Mouse (Mus musculus) forebrain, embryonic 12.5 days (tissue): ENCODE measurements around the gene Dock4. TPM values are rescaled to one million over a fixed set of nuclear protein-coding genes. Genes with fewer than 3 reads are reported as not detected.
A peak's percentile ranks its signal among the peaks of the same experiment; 100 is the strongest.

Experiments used
- ATAC-seq: fragments of 200-750 bp; cut with Nextera tagmentation; 2 replicates; pipeline ENCODE4 v1.8.0; 2017; ENCODE audit warnings: moderate TSS enrichment; ENCODE audit not compliant: low FRiP score
- H3K27ac ChIP-seq: fragments of 300-500 bp; sonication (generic); 2 replicates; pipeline ENCODE4 v1.5.1; 2016; ENCODE audit warnings: mild to moderate bottlenecking
- H3K27me3 ChIP-seq: fragments of 300-500 bp; sonication (generic); 2 replicates; pipeline ENCODE4 v1.6.1; 2016; ENCODE audit warnings: mild to moderate bottlenecking
- H3K36me3 ChIP-seq: fragments of 300-500 bp; sonication (generic); replicated peaks from 2 replicates; pipeline ENCODE4 v1.6.1; 2016; ENCODE audit warnings: mild to moderate bottlenecking
- H3K4me1 ChIP-seq: fragments of 300-500 bp; sonication (generic); 2 replicates; pipeline ENCODE4 v1.6.1; 2016
- H3K4me2 ChIP-seq: fragments of 300-500 bp; sonication (generic); 2 replicates; pipeline ENCODE4 v1.6.1; 2016; ENCODE audit warnings: mild to moderate bottlenecking, moderate library complexity
- H3K4me3 ChIP-seq: fragments of 300-500 bp; sonication (generic); replicated peaks from 2 replicates; pipeline ENCODE4 v1.5.1; 2016; ENCODE audit warnings: mild to moderate bottlenecking
- H3K9ac ChIP-seq: fragments of 300-500 bp; sonication (generic); 2 replicates; pipeline ENCODE4 v1.6.1; 2016; ENCODE audit warnings: mild to moderate bottlenecking
- H3K9me3 ChIP-seq: fragments of 300-500 bp; sonication (generic); 2 replicates; pipeline ENCODE4 v1.6.1; 2016
- WGBS: fragments of 180-500 bp; shearing (Covaris S2); methylation state at CpG from one replicate; pipeline ENCODE4 v1.1.7; 2016; 5-methylcytosine and 5-hydroxymethylcytosine counted together
- polyA plus RNA-seq: library from polyadenylated mRNA; unstranded; fragments of >200 nt; fragmentation: Nextera tagmentation; extraction: Ambion mirVana; gene quantifications from 2 replicates; pipeline ENCODE4 v1.2.1, GENCODE M21; 2016

Dock4 gene
- polyA plus RNA-seq, 1 experiment from 2014 or later, result 32.7 TPM

DNA sequence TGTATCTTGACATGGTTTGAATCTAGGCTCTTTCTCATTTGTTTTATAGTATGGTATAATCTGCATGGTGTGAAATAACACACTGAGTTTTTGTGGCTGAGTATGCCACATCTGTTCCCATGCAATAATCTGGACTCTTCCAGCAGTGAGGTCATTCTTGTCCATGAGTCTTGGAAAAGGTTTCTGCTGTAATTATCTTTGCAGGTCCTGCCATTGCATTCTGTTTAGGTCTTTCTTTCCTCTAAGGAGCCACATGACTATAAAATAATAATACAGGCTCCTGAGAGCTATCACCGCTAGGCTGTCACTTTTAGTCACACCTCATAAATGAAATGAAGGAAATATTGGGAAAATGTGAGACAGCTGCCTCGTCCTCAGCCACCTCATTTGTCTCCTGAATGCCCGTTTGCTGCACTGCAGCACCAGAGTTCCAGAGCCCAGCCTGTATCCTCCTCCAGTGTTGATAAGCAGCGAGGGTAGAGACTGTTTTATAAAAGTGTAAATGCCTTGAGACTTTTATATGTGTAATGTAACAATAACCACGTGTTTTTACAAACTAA is 256.6 kb downstream of the Dock4 start:
- Histone ChIP-seq H3K4me2 (no peak overlapping the region), H3K4me1 (0 out of 2 replicates have a peak, but pooled peaks cover 2% of the 10 kb centered on the region), H3K36me3 (no peaks in the 10 kb centered on the region), H3K9ac (no peak overlapping the region), H3K9me3 (no peaks in the 10 kb centered on the region), H3K27ac (no peak overlapping the region), H3K27me3 (no peaks in the 10 kb centered on the region), H3K4me3 (no peak overlapping the region)
- WGBS, result 85% methylated on average over 5 of the region's 5 CpGs
- no peak for ATAC-seq

DNA sequence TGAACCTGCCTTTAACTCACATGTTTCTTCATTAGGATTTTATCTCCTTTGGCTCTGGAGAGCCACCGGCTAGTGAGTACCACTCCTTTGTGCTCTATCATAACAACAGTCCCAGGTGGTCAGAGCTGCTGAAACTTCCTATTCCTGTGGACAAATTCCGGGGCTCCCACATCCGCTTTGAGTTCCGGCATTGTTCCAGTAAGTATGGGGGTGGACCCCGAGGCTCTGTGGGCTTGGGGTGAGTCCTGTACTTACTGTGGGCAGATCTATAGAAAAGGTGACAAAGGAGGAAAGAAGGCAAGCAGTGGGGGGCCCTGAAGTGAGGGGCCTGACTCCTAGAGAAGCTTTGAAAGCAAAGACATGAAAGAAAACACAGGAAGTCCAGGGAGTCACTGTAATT is 258.5 kb downstream of the Dock4 start:
- H3K4me1 ChIP-seq, result 0 out of 2 replicates have a peak, but pooled peaks cover 2% of the 10 kb centered on the region
- no peaks in the 10 kb centered on the region for H3K36me3 ChIP-seq
- 33% methylated on average over 5 of the region's 5 CpGs for WGBS
- H3K9ac ChIP-seq, result no peak overlapping the region
- no peak overlapping the region for H3K4me3 ChIP-seq
- H3K9me3 ChIP-seq, result no peaks in the 10 kb centered on the region
- no peak for ATAC-seq
- H3K4me2 ChIP-seq, result no peak overlapping the region
- H3K27me3 ChIP-seq, result no peaks in the 10 kb centered on the region
- no peak overlapping the region for H3K27ac ChIP-seq

GRCm38 (mm10) chr12:40707108-40707507 is 261.4 kb downstream of the Dock4 start:
- ATAC-seq, result no peak
- H3K36me3 ChIP-seq, result no peaks in the 10 kb centered on the region
- WGBS, result 90% methylated on average over 1 of the region's 1 CpGs
- H3K4me3 ChIP-seq, result no peak overlapping the region
- 0 out of 2 replicates have a peak, but pooled peaks cover 2% of the 10 kb centered on the region for H3K4me1 ChIP-seq
- H3K9ac ChIP-seq, result no peak overlapping the region
- H3K27ac ChIP-seq, result no peak overlapping the region
- no peak overlapping the region for H3K4me2 ChIP-seq
- no peaks in the 10 kb centered on the region for H3K9me3 ChIP-seq
- H3K27me3 ChIP-seq, result no peaks in the 10 kb centered on the region

- H3K27ac ChIP-seq, result no peak overlapping the region
- ATAC-seq, result no peak
- H3K4me1 ChIP-seq, result 0 out of 2 replicates have a peak, but pooled peaks cover 3% of the 10 kb centered on the region
- no peaks in the 10 kb centered on the region for H3K36me3 ChIP-seq
- H3K27me3 ChIP-seq, result no peaks in the 10 kb centered on the region
- H3K9ac ChIP-seq, result no peak overlapping the region
- no peak overlapping the region for H3K4me2 ChIP-seq
- H3K9me3 ChIP-seq, result no peaks in the 10 kb centered on the region
- no peak overlapping the region for H3K4me3 ChIP-seq
- 87% methylated on average over 2 of the region's 2 CpGs for WGBS
These were observed 263.3 kb downstream of the Dock4 start for GRCm38 (mm10) chr12:40709094-40709493.

- 95% methylated on average over 3 of the region's 3 CpGs for WGBS
- no peaks in the 10 kb centered on the region for H3K27me3 ChIP-seq
- 0 out of 2 replicates have a peak, but pooled peaks cover 2% of the 10 kb centered on the region for H3K4me1 ChIP-seq
- no peak overlapping the region for H3K9ac ChIP-seq
- no peak for ATAC-seq
- H3K4me3 ChIP-seq, result no peak overlapping the region
- no peak overlapping the region for H3K4me2 ChIP-seq
- no peaks in the 10 kb centered on the region for H3K9me3 ChIP-seq
- no peak overlapping the region for H3K27ac ChIP-seq
- H3K36me3 ChIP-seq, result no peaks in the 10 kb centered on the region
These were observed 266.5 kb downstream of the Dock4 start for GRCm38 (mm10) chr12:40712235-40712634.

DNA sequence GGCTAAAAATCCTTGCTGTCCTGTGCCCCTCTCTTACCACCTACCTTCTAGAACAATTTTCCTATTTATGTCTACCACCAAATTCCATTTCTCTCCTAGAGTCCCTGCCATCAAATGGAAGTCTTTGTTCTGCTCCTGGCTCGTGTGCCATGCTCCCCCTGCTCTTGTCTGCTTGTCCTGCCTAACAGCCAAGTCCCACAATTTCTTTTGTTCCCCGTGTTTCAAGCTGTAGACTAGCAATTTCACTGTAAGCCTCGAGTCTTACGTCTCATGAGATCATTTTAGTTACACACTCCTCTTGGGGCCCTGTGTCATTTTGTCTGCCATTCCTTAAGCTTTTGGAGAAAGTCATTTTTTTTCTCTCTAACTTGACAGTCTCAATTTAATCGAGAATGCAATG is 268.5 kb downstream of the Dock4 start:
- H3K4me3 ChIP-seq, result no peak overlapping the region
- H3K36me3 ChIP-seq, result no peaks in the 10 kb centered on the region
- WGBS, result 42% methylated on average over 5 of the region's 5 CpGs
- H3K9ac ChIP-seq, result no peak overlapping the region
- no peak overlapping the region for H3K4me2 ChIP-seq
- no peak overlapping the region for H3K27ac ChIP-seq
- H3K27me3 ChIP-seq, result no peaks in the 10 kb centered on the region
- H3K9me3 ChIP-seq, result no peaks in the 10 kb centered on the region
- H3K4me1 ChIP-seq, result 0 out of 2 replicates have a peak, but pooled peaks cover 2% of the 10 kb centered on the region
- ATAC-seq, result no peak

- Histone ChIP-seq H3K36me3 (no peaks in the 10 kb centered on the region), H3K9ac (no peak overlapping the region), H3K27ac (no peak overlapping the region), H3K4me1 (0 out of 2 replicates have a peak, but pooled peaks cover 2% of the 10 kb centered on the region), H3K27me3 (no peaks in the 10 kb centered on the region), H3K9me3 (no peaks in the 10 kb centered on the region), H3K4me2 (no peak overlapping the region), H3K4me3 (no peak overlapping the region)
- WGBS, result 88% methylated on average over 2 of the region's 2 CpGs
- no peak for ATAC-seq
These were observed 269.4 kb downstream of the Dock4 start for GRCm38 (mm10) chr12:40715174-40715573.

DNA sequence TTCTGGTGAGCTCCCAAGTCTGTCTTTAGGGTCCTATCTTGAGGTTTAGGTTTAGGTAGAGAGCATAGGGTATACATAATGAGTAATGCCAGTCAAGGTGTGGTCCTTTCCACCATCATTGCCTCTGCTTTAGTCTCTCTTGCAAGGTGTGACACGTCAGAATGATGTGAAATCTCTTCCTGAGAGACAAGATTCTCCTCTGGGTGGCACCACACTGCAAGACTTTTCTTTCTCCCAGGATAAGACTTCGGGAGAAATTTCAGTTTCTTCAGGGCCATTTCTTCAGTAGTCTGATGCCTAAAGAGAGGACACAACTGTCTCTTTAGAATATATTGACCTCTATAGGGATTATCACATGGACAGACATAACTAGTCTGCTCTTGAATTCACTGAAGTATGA is 282.6 kb downstream of the Dock4 start:
- Histone ChIP-seq H3K9ac (no peak overlapping the region), H3K4me3 (no peak overlapping the region), H3K27me3 (no peaks in the 10 kb centered on the region), H3K9me3 (no peaks in the 10 kb centered on the region), H3K36me3 (no peaks in the 10 kb centered on the region), H3K4me1 (no peaks in the 10 kb centered on the region), H3K4me2 (no peak overlapping the region), H3K27ac (no peak overlapping the region)
- ATAC-seq, result no peak
- WGBS, result 84% methylated on average over 2 of the region's 2 CpGs

DNA sequence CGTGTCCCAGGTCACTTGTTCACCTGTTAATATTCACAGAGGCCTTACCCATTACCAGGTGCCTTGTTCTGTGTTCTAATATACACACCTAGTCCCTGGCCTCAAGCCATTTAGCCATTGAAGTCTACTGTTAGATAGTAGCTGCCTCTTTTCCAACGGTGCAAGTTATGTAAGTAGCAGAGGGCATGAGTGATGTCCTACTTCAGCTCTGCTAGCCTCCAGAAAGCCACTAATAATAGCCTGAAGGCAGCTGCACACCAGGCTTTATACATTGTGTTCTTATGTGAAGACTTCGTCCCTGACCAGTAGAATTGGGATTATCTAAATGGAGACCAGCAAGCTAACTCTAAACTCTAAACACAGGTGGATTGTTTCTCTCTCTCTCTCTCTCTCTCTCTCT is 285.0 kb downstream of the Dock4 start:
- Histone ChIP-seq H3K27ac (no peak overlapping the region), H3K36me3 (no peaks in the 10 kb centered on the region), H3K9ac (no peak overlapping the region), H3K4me2 (no peak overlapping the region), H3K27me3 (no peaks in the 10 kb centered on the region), H3K4me1 (no peaks in the 10 kb centered on the region), H3K4me3 (no peak overlapping the region), H3K9me3 (no peaks in the 10 kb centered on the region)
- 89% methylated on average over 3 of the region's 3 CpGs for WGBS
- no peak for ATAC-seq

DNA sequence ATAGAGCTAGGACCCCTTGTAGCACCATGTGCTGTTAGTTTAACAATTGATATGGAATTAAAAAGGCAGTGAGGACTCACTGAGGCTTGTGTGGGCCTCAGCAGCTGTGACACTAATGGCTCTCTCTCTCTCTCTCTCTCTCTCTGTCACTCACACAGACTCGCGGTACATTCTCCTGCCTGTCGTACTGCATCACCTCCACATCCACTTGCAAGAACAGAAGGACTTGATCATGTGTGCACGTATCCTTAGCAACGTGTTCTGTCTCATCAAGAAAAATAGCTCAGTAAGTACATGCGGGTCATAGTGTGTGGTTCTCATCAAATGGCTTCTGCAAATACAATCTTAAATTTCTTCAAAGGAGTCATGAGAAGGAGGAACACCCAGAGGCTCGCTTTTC is 299.7 kb downstream of the Dock4 start:
- H3K27ac ChIP-seq, result no peak overlapping the region
- 83% methylated on average over 7 of the region's 7 CpGs for WGBS
- no peak overlapping the region for H3K4me2 ChIP-seq
- no peaks in the 10 kb centered on the region for H3K4me1 ChIP-seq
- peak; percentile 39; the same call in 1 of the 2 replicates for ATAC-seq
- H3K4me3 ChIP-seq, result no peak overlapping the region
- no peaks in the 10 kb centered on the region for H3K9me3 ChIP-seq
- no peaks in the 10 kb centered on the region for H3K36me3 ChIP-seq
- no peak overlapping the region for H3K9ac ChIP-seq
- no peaks in the 10 kb centered on the region for H3K27me3 ChIP-seq

DNA sequence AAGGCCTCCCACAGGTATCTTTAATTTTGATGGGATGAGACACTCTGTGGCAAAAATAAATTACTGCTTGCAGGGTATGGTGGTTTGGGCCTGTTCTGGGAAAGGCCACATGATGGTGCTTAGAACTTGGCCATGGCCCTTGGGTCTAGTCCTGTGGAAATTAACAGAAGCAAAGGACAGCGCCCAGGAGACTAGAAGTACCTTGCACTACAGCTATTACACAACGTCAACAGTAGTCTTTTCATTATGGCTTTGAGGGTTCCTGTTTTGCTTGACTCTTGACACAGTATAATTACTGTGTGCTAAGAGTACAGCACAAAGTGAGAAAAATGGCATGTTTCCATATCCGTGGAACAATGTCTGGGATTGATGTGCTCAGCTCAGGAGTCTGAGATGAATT is 300.3 kb downstream of the Dock4 start:
- H3K9ac ChIP-seq, result no peak overlapping the region
- no peaks in the 10 kb centered on the region for H3K36me3 ChIP-seq
- no peak for ATAC-seq
- no peaks in the 10 kb centered on the region for H3K9me3 ChIP-seq
- H3K27ac ChIP-seq, result no peak overlapping the region
- H3K4me3 ChIP-seq, result no peak overlapping the region
- WGBS, result 91% methylated on average over 3 of the region's 3 CpGs
- no peak overlapping the region for H3K4me2 ChIP-seq
- no peaks in the 10 kb centered on the region for H3K4me1 ChIP-seq
- no peaks in the 10 kb centered on the region for H3K27me3 ChIP-seq

- Histone ChIP-seq H3K4me2 (no peak overlapping the region), H3K4me1 (no peaks in the 10 kb centered on the region), H3K36me3 (no peaks in the 10 kb centered on the region), H3K9me3 (no peaks in the 10 kb centered on the region), H3K27me3 (no peaks in the 10 kb centered on the region), H3K27ac (no peak overlapping the region), H3K4me3 (no peak overlapping the region), H3K9ac (no peak overlapping the region)
- ATAC-seq, result no peak
- WGBS, result 94% methylated on average over 2 of the region's 2 CpGs
These were observed 313.5 kb downstream of the Dock4 start for GRCm38 (mm10) chr12:40759281-40759680.

GRCm38 (mm10) chr12:40767258-40767816 is 321.6 kb downstream of the Dock4 start:
- Histone ChIP-seq H3K9ac (no peak overlapping the region), H3K9me3 (no peaks in the 10 kb centered on the region), H3K4me1 (no peaks in the 10 kb centered on the region), H3K36me3 (no peaks in the 10 kb centered on the region), H3K4me2 (no peak overlapping the region), H3K27me3 (no peaks in the 10 kb centered on the region), H3K4me3 (no peak overlapping the region), H3K27ac (no peak overlapping the region)
- ATAC-seq, result 0 out of 2 replicates have a peak, but pooled peaks have one; percentile 33
- WGBS, result 46% methylated on average over 8 of the region's 8 CpGs
